Mouse (Mus musculus) spleen, adult 2 months (tissue): ENCODE data around the gene Dolpp1.

Experiments used
- CTCF ChIP-seq: fragments of 200-500 bp; IDR thresholded peaks from 2 replicates; pipeline ENCODE4 v1.5.1; 2011; ENCODE audit warnings: mild to moderate bottlenecking, inconsistent platforms; ENCODE audit not compliant: insufficient read depth, insufficient read length, insufficient replicate concordance; ENCODE audit errors: extremely low read depth
- POLR2A ChIP-seq: fragments of 200-500 bp; IDR thresholded peaks from 2 replicates; pipeline ENCODE4 v1.6.1; 2011; ENCODE audit warnings: low read depth, low read length, inconsistent platforms

- no peak for TF ChIP-seq CTCF
- no peak for TF ChIP-seq POLR2A
These were observed 48.2 kb downstream of the Dolpp1 start for GRCm38 (mm10) chr2:30440211-30440700.
